Mouse (Mus musculus): ENCODE measurements around the gene Ythdf2.

The Ythdf2 gene

DNA sequence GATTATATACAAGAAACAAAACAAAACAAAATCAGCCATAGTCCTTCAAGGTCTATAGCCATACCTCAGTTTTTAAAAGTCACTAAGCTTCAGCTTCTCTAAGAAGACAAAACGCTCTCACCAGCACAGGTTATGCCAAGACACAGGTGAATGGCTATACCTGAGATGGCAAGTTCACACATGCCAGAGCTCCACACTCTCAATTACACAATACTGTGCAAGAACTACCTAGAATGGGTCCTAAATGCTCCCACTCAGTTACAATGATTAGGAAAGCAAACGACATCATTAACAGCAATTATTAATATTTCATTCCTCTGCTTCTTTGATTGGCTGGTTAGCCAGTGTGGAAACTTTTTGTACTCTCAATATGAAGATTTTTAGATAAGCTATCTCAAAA is 2.8 kb downstream of the Ythdf2 start:
- no peak for DNase-seq (ENCODE audit: low spot score)

DNA sequence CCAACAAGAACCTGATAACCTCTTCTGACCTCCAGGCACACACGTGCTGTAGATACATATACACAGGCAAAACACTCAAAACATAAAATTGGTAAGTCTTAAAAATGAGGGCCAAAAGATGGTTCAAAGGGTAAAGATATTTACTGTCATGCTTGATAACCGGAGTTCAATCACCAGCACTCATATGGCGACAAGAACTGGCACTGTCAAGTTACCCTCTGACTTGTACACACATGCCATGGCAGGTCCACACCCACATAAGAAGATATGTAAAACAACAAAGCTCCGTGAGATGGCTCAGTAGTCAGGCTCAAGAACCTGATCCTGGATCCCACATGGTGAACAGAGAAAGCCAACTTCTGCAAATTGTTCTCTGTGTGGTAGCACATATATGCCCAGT is 4.8 kb downstream of the Ythdf2 start:
- no peak for DNase-seq (ENCODE audit: low spot score)

DNA sequence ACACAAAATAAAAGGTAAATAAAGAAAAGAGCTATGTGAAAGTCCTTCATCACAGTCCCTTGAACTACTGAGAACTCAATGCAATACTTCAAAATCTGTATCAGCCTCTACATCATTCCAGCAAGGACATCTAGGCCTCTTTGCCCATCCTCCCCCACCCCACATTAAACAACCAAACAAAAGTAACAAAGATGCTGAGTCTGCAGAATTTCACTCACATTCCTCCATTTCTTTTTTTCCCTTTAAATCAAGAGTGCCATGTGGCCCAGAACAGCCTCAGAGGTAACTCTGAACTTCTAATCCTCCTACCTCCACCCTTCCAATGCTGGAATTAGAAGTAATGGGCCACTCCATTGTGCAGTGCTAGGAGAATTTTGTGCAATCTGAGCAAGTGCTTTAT is 13.3 kb downstream of the Ythdf2 start:
- DNase-seq (ENCODE audit: low spot score), result no peak

DNA sequence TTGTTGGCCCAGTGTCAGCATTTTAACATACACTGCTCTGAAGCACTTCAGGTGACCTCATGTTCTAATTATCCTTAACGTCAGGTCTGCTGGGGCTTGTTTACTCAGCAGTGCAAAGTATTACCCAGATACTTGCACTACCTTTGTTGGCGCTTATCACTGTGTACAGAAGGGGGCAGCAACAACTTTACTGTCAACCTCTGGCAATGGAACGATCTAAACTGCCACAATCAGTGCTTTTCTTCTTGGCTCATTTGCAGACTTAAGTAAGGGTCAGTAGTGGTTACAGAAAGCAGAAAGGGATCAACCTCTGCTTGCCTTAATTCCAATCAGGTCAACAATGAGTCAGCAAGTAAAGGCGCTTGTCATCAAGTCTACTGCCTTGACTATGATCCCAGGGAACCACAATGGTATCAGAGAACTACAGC is 13.8 kb downstream of the Ythdf2 start:
- DNase-seq (ENCODE audit: low spot score), result no peak

DNA sequence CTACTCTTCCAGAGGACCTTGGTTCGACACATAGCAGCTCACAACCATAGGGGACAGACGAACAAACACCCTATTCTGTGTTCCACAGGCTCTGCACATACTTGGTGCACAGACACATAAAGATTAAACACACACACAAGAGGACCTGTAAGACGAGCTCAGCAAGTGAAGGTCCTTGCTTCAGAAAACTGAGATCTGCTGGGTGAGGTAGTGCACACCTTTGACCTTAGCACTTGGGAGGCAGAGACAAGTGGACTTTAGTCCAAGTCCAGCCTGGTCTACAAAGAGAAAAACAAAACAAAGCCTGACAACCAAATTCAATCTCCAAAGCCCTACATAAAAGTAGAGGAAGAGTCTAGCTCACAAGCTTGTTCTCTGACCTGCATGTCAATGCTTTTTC is 17.1 kb downstream of the Ythdf2 start:
- DNase-seq (ENCODE audit: low spot score), result no peak

DNA sequence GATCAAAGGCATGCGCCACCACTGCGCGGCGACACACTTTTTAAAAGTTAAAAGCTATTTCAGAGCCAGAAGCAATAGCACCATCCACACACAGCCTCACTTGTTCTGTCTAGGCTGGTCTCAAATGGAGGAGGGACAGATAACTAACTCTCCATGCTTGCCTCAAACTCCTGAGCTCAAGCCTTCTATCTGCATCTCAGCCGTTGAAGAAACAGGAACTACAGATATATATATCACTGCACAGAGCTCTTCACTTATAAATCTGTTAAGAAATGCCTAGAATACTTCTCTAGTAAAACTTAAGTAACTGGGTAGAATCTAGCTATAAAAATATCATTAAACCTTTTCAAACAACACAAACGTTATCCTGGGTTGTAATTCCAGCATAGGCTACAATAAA is 17.7 kb downstream of the Ythdf2 start:
- no peak for DNase-seq (ENCODE audit: low spot score)

DNA sequence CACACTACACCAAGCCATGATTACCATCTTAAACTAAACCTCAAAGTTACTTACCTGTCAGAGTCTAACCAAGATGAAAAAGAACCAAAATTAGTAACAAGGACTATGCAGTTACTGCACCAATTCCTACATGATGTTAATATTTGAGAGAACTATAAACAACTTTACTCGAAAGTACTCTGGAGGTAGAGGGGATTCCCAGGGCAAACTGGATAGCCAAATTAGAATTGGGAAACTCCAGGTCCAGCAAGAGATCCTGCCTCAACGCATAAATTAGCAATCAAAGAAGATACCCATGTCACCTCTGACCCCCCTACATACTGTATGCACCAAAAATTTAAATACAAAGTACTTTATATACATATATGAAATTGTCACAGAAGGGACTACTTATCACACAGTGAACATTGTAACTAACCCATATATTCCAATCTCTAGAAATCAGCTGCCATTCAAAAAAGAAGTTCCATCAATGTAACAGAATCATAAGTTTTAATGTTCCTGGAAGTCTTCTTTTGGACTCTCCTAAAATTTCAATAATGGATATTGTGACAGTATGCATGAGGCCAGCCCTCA is 24.2 kb downstream of the Ythdf2 start:
- DNase-seq (ENCODE audit: low spot score), result no peak

DNA sequence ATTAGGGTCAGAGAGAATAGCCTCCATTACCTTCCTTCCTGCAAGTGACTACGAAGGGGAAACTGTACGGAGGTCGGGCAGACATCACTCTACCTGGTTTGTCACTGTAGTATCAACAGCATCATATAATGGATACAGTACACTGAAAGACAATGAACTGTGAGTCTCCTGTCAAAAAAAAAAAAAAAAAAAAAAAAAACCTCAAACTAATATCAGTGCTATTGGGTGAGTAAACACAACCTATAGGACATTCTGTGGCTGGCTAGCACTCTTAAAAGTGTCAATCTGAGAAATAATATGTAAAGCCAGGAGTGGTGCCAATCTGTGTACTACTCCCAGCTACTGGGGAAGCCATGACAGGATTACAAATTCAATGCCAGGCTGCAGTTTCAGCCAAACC is 28.9 kb downstream of the Ythdf2 start:
- DNase-seq (ENCODE audit: low spot score), result no peak

DNA sequence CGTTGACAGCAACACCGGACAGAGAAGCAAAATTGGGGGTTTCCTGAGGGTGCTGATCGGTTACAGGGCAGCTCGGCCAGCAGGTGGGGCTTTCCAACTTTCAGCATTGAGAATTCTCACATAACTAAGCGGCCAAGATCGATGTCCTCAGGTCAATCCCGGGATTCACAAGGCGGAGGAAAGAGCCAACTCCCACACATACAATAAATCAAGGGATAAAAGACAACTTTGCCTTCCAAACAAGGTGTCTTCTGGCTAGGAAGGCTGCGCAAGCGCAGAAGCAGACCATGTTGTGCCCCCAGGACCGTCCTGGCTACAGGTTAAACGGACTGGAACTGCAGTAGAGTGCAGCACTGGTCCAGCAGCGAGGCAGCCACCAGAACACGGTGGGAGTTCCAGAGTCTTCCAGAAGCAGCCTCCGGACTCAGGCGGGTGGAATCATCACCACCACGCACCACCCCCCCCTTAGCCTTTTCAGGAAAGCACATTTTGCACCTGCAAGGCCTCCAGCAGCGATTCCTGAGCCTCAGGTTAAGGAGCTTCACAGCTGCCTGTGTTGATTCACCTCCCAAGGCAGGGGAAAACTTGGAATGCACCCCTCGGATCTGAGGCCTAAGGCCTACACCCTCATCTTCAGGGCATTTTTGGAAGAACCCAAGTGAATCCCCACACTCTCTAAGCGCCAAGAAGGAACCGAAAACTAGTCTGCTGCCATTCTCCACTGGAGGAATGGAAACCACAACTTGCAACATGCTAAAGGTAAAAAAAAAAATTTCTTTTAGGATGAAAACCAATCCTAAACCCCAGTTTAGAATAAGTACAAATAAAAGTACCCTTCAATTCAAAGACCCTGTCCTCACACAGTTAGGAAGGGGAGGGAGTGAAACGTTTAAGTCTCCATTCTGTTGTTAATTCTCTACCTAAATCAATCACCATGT is 30.1 kb downstream of the Ythdf2 start:
- DNase-seq (ENCODE audit: low spot score), result no peak

DNA sequence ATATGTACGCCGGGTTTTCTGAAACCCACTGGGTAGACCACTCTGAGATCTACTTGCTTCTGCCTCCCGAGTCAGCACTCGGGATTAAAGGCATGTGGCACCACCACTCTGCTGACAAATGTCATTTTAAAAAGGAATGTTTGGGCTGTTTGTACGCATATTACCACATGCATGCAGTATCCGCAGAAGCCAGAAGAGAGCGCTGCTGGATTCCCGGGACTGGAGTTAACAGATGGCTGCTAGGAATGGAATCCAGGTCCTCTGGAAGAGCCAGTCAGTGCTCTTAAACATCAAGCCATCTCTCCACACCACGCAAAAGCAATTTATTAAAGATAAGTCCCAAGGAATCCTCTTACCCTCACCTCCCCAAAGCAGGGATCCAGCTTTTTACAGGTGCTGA is 31.4 kb downstream of the Ythdf2 start:
- DNase-seq (ENCODE audit: low spot score), result peak; percentile 50

DNA sequence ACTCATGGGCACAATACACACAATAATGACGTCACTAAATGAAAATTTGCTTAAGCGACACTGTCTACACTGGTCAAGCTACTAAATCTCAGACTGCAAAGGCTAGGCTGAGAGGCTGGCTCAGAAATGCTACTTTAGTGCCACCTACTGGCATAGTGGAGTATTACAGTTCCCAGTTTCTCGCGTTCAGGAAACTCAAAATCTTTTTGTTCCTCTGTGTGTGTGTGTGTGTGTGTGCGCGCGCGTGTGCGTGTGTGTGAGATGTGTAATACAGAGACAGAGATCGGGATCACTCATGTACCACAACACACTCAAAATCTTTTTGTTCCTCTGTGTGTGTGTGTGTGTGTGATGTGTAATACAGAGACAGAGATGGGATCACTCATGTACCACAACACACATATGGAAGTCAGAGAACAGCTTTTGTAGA is 33.5 kb downstream of the Ythdf2 start:
- DNase-seq (ENCODE audit: low spot score), result peak; percentile 79

DNA sequence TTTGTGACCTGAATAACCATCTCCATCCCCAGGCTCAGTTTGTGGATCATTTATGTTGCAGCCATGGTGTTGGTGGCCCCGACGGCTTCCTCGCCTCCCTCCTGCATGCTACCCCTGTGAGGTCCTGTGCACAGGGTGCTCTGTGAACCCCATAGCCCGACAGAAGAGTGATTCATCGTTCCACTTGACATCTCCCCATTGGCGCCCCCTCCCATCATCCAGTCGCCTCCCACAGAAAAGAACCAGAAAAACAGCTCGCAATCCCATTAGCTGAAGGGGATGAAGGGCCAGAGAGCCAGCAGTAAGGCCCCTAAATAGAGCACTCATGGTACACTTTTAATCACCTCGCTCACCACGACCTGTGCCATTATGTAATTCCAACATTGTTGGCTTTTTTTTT is 35.6 kb downstream of the Ythdf2 start:
- no peak for DNase-seq (ENCODE audit: low spot score)

DNA sequence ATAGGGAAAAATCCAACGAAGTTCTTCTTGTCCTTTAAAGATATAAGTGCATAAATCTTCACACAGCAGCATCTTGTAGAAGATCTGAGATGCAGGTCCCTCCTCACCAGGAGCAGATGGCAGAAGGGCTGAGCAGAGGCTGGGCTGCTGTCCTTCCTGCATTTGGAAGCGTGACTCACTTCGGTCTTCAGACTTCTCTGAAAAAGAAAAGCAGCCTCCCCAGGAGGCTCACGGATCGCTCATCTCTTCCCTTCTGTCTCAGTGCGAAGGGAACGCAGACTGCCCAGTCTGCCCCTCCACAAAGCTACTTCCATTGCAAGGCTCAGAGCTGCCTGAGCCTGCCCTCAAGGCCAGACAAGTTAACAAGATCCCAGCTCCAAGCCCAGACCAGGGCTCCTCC is 41.2 kb downstream of the Ythdf2 start:
- DNase-seq (ENCODE audit: low spot score), result peak; percentile 44

DNA sequence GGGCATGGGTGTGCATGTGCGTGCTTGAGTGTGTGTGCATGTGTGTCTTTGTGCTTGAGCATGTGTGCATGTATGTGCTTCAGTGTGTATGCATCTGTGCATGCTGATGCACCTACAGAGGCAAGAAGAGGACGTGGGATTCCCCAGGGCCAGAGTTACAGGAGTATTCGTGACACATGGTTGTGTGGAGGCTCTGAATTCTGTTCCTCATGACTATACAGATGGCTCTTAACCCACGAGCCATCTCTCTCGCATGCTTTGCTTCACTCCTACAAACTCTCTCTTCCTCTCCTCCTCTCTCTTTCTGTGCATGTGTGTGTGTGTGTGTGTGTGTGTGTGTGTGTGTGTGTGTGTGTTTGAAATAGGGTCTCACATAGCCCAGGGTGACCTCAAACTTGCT is 42.3 kb downstream of the Ythdf2 start:
- no peak for DNase-seq (ENCODE audit: low spot score)

DNA sequence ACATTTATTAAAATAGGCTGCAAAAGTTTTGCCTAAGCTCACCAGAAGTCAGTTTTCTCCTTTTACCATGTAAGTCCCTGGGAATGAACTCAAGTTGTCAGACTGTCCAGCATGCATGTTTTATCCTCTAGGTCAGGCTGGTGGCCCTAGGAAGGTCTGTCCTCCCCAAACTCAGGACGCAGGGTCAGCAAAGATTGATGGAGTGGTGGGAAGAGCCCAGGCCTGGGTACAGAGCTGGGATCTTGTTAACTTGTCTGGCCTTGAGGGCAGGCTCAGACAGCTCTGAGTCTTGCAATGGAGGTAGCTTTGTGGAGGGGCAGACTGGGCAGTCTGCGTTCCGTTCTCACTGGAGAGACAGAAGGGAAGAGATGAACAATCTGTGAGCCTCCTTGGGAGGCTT is 42.8 kb downstream of the Ythdf2 start:
- DNase-seq (ENCODE audit: low spot score), result no peak

DNA sequence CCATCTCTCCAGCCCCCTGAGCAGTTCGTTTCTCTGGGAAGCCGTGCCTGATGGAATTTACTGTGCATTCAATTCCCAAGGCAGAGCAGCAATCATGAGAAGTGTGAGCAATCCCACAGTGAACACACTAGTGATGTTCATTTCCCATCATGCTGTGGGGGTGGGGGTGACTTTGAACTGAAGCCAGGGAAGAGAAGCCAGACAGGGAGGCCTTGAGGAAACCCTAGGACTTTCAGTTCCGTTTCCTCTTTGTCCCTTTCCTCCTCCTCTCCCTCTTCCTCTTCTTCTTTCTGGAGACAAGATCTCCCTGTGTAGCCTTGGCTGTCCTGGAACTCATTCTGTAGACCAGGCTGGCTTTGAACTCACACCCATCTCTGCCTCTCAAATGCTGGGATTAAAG is 44.7 kb downstream of the Ythdf2 start:
- no peak for DNase-seq (ENCODE audit: low spot score)

DNA sequence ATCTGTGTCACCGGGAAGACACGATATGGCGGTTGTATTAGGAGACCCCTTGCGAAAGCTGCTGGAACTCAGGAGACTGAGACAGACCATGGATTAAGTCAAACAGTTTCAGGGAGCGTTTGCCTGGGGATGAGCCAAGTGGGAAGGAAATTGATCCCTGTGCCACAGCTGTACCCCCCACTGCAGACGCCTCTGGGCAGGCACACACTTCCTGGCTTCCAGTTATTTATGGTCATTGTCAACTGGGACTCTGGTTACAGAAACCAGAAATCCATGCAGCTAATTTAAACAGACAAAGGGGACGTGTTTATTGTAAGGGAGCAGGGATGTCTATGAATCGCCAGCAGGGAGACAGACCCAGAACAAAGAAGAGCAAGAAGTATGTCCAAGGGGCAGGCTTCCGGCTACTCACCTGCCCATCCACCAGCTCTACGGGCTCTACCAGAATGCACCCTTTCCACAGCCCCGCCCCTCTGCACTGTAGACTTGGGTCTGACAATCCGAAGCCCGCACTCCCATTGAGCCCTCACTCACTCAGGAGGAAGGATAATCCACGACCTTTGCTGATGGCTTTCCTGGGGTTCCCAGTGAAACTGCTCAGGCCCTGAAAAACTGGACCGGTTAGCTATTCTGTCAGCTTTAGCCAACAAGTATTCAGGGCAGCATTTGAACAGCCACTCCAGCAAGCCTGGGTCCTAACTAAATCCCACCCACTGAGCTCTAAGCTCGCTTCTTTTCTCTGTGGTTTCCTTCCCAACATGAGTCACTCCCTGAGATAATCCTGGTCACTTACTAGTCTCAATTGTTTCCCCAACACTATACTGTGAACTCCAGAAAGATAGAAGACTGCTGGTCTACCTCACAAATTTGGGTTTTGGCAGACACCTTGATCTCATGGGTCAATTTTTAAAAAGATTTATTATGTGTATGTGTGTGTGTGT is 45.5 kb downstream of the Ythdf2 start:
- DNase-seq (ENCODE audit: low spot score), result no peak

DNA sequence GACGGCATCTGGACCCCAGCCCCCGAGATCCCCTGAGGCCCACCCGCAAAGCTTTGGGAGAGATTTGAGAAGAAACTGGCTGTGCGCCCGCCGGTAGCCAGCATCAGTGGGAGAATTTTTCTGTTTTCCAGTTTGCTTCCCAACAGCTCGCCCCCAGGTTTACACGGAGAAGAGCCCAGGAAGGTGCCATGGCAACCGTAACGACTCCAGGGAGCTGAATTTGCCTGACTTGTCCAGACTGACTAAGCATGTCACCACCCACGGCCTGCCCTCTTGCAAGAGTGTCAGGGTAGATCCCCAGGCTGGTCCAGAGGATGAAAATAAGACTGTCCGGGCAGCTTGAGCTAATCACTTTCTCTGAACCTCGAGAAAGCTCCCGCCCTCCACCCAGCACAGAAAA is 46.4 kb downstream of the Ythdf2 start:
- no peak for DNase-seq (ENCODE audit: low spot score)

DNA sequence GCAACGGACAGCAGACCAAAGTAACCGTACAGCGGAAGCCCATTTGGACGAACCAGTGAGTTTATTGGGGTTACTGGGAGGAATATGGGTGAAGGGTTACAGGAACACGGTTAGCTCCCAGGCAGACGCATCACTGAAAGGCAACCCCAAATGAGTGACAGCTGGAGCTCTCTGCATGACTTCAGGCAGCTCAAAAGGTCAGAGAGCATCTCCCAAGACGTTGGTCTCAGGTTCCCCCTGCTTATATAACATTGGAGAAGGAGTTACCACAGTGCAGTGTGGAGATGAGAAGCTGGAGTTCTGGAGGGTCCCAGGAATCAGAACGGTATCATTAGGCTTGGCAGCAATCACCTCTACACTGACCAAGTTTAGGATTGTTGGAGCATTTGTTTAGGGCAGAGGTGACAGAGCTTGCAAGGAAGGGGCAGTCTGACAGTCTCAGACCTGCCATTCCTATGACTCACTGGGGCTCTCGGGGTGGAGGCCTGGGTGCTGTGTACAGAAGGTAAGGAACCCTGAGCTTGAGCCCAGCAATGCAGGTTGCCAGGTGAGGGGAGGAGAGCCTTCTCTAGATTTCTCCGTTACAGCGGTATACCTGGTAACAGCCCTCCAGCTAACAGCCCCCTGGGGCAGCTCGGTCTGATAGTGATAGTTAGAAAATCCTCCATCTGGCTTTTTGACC is 55.0 kb downstream of the Ythdf2 start:
- no peak for DNase-seq (ENCODE audit: low spot score)

DNA sequence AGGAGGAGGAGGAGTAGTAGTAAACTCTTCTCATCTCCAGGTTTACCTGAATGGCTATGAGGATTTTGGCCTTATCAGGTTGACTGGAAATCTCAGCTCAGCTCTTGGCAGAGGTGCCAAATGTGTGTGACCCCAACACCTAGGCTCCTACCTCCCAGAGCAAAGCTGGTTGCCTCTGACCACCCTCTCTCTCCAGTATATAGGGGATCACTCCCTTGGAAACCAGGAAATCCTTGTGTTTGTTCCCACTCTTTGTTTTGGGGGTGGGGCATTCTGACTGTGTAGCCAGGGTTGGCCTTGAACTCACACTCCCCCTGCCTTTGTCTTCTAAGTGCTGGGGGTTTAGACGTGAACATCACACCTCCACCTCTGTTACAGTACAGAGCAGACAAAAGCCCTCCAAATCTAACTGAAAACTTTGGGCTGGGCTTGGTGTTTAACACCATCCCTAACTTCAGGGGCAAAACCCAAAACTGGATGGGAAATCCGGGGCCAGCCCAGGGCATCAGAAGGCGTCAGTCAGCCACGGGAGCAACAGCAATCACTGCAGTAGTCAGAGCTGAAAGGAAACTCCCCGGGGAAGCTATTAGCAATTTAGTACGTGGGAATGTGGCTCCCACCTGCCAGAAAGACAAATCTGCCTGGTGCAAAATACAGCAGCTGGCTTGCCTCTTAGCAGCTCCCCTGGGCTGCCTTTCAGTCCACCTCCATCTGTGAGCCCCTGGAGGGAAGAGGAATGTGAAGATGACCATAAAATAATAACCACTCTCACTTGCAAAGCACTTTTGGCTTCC is 57.0 kb downstream of the Ythdf2 start:
- DNase-seq (ENCODE audit: low spot score), result no peak

DNA sequence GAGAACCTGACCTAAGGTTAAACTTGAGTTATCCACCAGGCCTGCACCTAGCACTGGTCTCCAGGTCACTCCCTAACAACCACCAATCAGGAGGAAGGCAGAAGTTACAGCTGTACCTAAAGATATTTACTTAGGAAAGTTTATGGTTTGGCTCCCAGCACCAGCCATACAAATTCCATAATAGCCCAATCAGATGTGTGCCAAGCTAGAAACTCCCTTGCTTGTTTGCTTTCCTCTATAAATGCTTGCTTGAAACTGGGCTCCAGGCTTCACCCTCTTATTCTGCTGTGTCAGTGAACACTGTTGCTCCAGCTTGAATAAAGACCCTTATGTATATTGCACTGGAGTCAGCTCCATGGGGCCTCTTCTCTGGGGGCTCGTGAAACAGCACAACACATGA is 60.4 kb downstream of the Ythdf2 start:
- DNase-seq (ENCODE audit: low spot score), result no peak

Measured in layer of hippocampus, adult 11-12 months (tissue).